Mouse (Mus musculus): ENCODE data around the gene Ddo. TPM values are rescaled to one million over a fixed set of nuclear protein-coding genes. Genes with fewer than 3 reads are reported as not detected.

Gene Ddo
- polyA plus RNA-seq (2012; rRNA removed), result 9.1 and 11.3 TPM in 2 replicates

DNA sequence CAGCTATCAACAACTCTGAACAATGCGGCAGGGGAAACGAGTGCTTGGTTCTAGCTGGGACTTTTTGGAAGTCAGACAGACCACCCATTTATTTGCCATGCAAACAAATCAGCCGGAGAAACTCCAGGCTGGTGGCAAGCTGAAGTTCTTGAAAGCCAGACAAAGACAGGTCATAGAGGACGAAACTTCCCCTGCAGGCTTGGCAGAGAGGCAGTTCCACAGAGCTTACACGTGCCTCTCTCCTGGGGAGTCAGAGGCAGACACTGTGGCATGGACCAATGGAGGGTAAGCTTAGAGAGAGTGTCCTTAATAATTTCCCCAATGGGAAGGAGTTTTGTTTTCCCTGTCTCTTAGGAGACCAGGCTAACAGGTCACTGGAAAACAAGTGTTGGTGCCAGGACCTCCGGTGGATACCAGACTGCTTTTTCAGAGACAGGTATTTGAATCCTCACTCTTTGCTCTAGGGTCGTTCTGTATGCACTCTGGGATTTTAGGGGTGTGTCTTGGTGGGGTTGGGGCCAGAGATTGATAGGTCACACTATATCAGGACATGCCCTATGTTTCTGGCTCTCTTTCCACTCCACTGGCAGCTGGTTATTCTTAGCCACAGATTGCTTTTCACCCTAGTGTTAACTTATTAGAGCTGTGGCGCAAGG lies at the start of gene Ddo:
Gene Ddo, plus strand, starts transcription at position 356 of the 656 bp plus-strand sequence.
- DNase-seq, result peak; percentile 39
- TF ChIP-seq POLR2A (IDR thresholded peaks at IDR 0.05; ENCODE audit: borderline replicate concordance, extremely low read depth, low read depth, low read length) (no peak), CTCF (IDR thresholded peaks at IDR 0.05; ENCODE audit: insufficient read depth, low read length) (no peak)
- H3K4me1 ChIP-seq (ENCODE audit: control insufficient read depth, insufficient read depth, low read length), result no peaks in the 10 kb centered on the region; the same call in 1 of the 2 replicates
- H3K4me3 ChIP-seq (replicated peaks; ENCODE audit: extremely low read depth, low read depth, low read length), result peak within 1 kb of the TSS; percentile 53
- WGBS, result 50% methylated on average over 8 of the region's 8 CpGs

DNA sequence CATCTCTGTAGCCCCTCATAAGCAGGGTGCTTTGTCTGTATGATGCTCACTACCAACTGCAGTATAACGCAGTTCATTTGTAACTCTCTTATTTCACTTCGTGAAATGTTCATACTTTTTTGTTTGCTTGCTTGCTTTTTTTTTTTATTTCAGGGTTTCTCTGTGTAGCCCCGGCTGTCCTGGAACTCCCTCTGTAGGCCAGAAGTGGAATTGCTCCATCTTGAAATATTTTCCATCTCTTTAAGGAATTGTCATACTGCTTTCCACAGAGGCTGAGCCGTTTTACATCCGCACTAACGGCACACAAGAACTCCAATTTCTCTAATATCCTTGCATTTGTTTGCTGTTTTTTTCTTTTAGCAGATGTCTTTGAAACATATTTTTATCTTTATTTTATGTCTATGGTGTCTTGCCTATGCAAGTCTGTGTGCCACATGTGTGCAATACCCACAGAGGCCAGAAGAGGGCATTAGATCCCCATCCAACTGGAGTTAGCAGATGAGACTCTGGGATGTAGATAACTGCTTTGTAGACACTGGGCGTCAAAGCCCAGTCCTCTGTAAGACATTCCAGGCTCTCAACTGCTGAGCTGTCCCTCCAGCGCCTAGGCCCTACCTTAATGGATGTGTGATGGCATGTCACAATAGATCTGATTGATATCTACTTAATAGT lies 46.1 kb upstream of the Ddo start:
- DNase-seq, result no peak
- WGBS, result 70% methylated on average over 8 of the region's 8 CpGs
- no peak for TF ChIP-seq POLR2A (IDR thresholded peaks at IDR 0.05; ENCODE audit: borderline replicate concordance, extremely low read depth, low read depth, low read length)
- no peak for TF ChIP-seq CTCF (IDR thresholded peaks at IDR 0.05; ENCODE audit: insufficient read depth, low read length)
- H3K4me1 ChIP-seq (ENCODE audit: control insufficient read depth, insufficient read depth, low read length), result no peaks in the 10 kb centered on the region
- H3K4me3 ChIP-seq (replicated peaks; ENCODE audit: extremely low read depth, low read depth, low read length), result no peak overlapping the region

- no peak for TF ChIP-seq CTCF (IDR thresholded peaks at IDR 0.05; ENCODE audit: insufficient read depth, low read length)
- TF ChIP-seq POLR2A (IDR thresholded peaks at IDR 0.05; ENCODE audit: borderline replicate concordance, extremely low read depth, low read depth, low read length), result no peak
- no peak overlapping the region for H3K4me3 ChIP-seq (replicated peaks; ENCODE audit: extremely low read depth, low read depth, low read length)
- no peaks in the 10 kb centered on the region for H3K4me1 ChIP-seq (ENCODE audit: control insufficient read depth, insufficient read depth, low read length)
- WGBS, result 50% methylated on average over 7 of the region's 7 CpGs
- no peak for DNase-seq
Measured at GRCm38 (mm10) chr10:40592186-40592585, 37.6 kb upstream of the Ddo start.

- Histone ChIP-seq H3K4me1 (ENCODE audit: control insufficient read depth, insufficient read depth, low read length) (no peaks in the 10 kb centered on the region), H3K4me3 (replicated peaks; ENCODE audit: extremely low read depth, low read depth, low read length) (no peak overlapping the region)
- TF ChIP-seq POLR2A (IDR thresholded peaks at IDR 0.05; ENCODE audit: borderline replicate concordance, extremely low read depth, low read depth, low read length) (no peak), CTCF (IDR thresholded peaks at IDR 0.05; ENCODE audit: insufficient read depth, low read length) (no peak)
- DNase-seq, result no peak
- 70% methylated on average over 3 of the region's 3 CpGs for WGBS
Measured at GRCm38 (mm10) chr10:40597177-40597576, 32.6 kb upstream of the Ddo start.

GRCm38 (mm10) chr10:40604706-40605394 lies 25.0 kb upstream of the Ddo start:
- no peak for TF ChIP-seq POLR2A (IDR thresholded peaks at IDR 0.05; ENCODE audit: borderline replicate concordance, extremely low read depth, low read depth, low read length)
- no peak for TF ChIP-seq CTCF (IDR thresholded peaks at IDR 0.05; ENCODE audit: insufficient read depth, low read length)
- WGBS, result 51% methylated on average over 6 of the region's 6 CpGs
- H3K4me3 ChIP-seq (replicated peaks; ENCODE audit: extremely low read depth, low read depth, low read length), result no peak overlapping the region
- DNase-seq, result no peak
- H3K4me1 ChIP-seq (ENCODE audit: control insufficient read depth, insufficient read depth, low read length), result no peaks in the 10 kb centered on the region

GRCm38 (mm10) chr10:40617973-40618372 lies 11.8 kb upstream of the Ddo start:
- TF ChIP-seq CTCF (IDR thresholded peaks at IDR 0.05; ENCODE audit: insufficient read depth, low read length) (no peak), POLR2A (IDR thresholded peaks at IDR 0.05; ENCODE audit: borderline replicate concordance, extremely low read depth, low read depth, low read length) (no peak)
- no peak overlapping the region for H3K4me3 ChIP-seq (replicated peaks; ENCODE audit: extremely low read depth, low read depth, low read length)
- no peaks in the 10 kb centered on the region for H3K4me1 ChIP-seq (ENCODE audit: control insufficient read depth, insufficient read depth, low read length)
- no peak for DNase-seq

- DNase-seq, result no peak
- H3K4me3 ChIP-seq (replicated peaks; ENCODE audit: extremely low read depth, low read depth, low read length), result no peak overlapping the region
- no peaks in the 10 kb centered on the region for H3K4me1 ChIP-seq (ENCODE audit: control insufficient read depth, insufficient read depth, low read length)
- 77% methylated on average over 1 of the region's 1 CpGs for WGBS
- TF ChIP-seq POLR2A (IDR thresholded peaks at IDR 0.05; ENCODE audit: borderline replicate concordance, extremely low read depth, low read depth, low read length), result no peak
- TF ChIP-seq CTCF (IDR thresholded peaks at IDR 0.05; ENCODE audit: insufficient read depth, low read length), result no peak
Measured at GRCm38 (mm10) chr10:40619760-40620159, 10.1 kb upstream of the Ddo start.

GRCm38 (mm10) chr10:40629140-40629539 lies 671 bp upstream of the Ddo start:
- Histone ChIP-seq H3K4me3 (replicated peaks; ENCODE audit: extremely low read depth, low read depth, low read length) (no peak overlapping the region), H3K4me1 (ENCODE audit: control insufficient read depth, insufficient read depth, low read length) (no peaks in the 10 kb centered on the region; the same call in 1 of the 2 replicates)
- 75% methylated on average over 7 of the region's 7 CpGs for WGBS
- TF ChIP-seq POLR2A (IDR thresholded peaks at IDR 0.05; ENCODE audit: borderline replicate concordance, extremely low read depth, low read depth, low read length) (no peak), CTCF (IDR thresholded peaks at IDR 0.05; ENCODE audit: insufficient read depth, low read length) (peak; percentile 71)
- DNase-seq, result peak; percentile 32

DNA sequence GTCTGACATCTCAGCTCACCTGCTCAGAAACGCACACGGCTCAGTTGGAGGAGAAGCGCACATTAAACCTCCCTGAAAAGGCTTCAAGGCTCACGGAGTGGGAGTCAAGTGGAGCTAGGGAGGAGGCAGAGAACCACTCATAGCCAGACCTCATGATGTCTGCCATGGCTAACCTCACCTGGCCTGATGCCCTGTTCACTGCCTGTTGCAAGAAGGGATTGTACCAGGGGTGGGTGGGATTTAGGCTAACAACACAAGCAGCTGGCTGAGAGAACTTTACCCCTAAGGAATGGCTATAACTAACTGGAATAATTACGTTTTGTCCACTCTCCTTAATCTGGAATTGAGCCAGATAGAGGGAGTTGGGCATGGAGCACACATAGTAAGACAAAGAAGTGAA lies 646 bp downstream of the Ddo start:
- H3K4me3 ChIP-seq (replicated peaks; ENCODE audit: extremely low read depth, low read depth, low read length), result peak overlapping the region; percentile 53
- WGBS, result 42% methylated on average over 5 of the region's 5 CpGs
- DNase-seq, result peak; percentile 33
- TF ChIP-seq POLR2A (IDR thresholded peaks at IDR 0.05; ENCODE audit: borderline replicate concordance, extremely low read depth, low read depth, low read length) (no peak), CTCF (IDR thresholded peaks at IDR 0.05; ENCODE audit: insufficient read depth, low read length) (no peak)
- H3K4me1 ChIP-seq (ENCODE audit: control insufficient read depth, insufficient read depth, low read length), result no peaks in the 10 kb centered on the region; the same call in 1 of the 2 replicates
